In the genomic region with DNA sequence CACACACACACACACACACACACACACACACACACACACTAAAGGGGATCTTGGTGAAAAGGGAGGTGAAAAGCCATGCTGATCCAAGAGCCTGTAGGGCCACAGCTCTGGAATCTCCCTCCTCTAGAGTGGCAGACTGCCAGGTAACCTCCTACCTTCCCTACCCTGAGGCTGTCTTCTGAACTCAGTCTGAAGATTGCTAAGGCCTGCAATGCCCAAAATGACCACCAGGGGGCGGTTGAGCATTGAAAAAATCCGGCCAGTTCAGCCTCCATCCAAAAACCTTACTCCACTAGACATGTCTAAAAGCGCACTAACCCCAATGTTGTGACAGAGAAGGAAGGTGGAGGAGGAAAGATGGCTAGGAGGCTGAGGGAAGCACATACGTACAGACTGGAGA, we compare ENCODE assay signal across 8 mouse cellular contexts. TPM values are rescaled to one million over a fixed set of nuclear protein-coding genes. Genes with fewer than 3 reads are reported as not detected.
A peak's percentile ranks its signal among the peaks of the same experiment; 100 is the strongest.
DNase-seq lines count a peak whose midpoint lies in the region; ATAC-seq lines count a peak whose summit lies in the region.

No protein-coding gene starts in this region.

- peaks cover 46% of the 10 kb centered on the region for H3K4me1 ChIP-seq in intestine, embryonic 14.5 days (replicated peaks; ENCODE audit: control insufficient read depth, insufficient read depth, low read length)

- H3K9ac ChIP-seq in intestine, embryonic 14.5 days (ENCODE audit: low read length) = no peak overlapping the region

- H3K9me3 ChIP-seq in intestine, embryonic 14.5 days (ENCODE audit: control insufficient read depth, low read length) = no peaks in the 10 kb centered on the region

- no peak overlapping the region for H3K4me2 ChIP-seq in intestine, embryonic 14.5 days (ENCODE audit: low read length)

- intact Hi-C loops in gastrocnemius, postnatal 14 days (cut with DNase I; ENCODE audit: low total_unique reads) = no loop called here
- intact Hi-C loops in left cerebral cortex, postnatal 14 days (cut with DNase I) = loop anchor here (1.0 kb wide), 1 partner anchor 31 kb away; no protein-coding TSS in a partner anchor

- no peak overlapping the region for H3K4me3 ChIP-seq in intestine, embryonic 14.5 days (ENCODE audit: low read depth, low read length)

- DNase-seq in embryo, embryonic 10 days (ENCODE audit: low spot score) = peak; percentile 83
- DNase-seq in gastrocnemius, postnatal 14 days = peak; percentile 87
- DNase-seq in intestine, embryonic 14.5 days (ENCODE audit: low spot score) = peak; percentile 100
- DNase-seq in left cerebral cortex, postnatal 14 days (ENCODE audit: low spot score in 2 of 2) = peak; percentile 94 to 96
- peak; percentile 90 for DNase-seq in mesoderm, embryonic 11.5 days (ENCODE audit: low read depth, low spot score)
- DNase-seq in right cerebral cortex, postnatal 36 days (ENCODE audit: low spot score in 2 of 2) = peak; percentile 86 to 90
- DNase-seq in urinary bladder, postnatal 4 days (ENCODE audit: low spot score in 2 of 2) = peak; percentile 87 to 95

- 3% methylated on average over 4 of the region's 4 CpGs for WGBS in intestine, embryonic 14.5 days

- no peaks in the 10 kb centered on the region for H3K36me3 ChIP-seq in intestine, embryonic 14.5 days (ENCODE audit: control insufficient read depth, insufficient read depth, low read length)

- ATAC-seq in activated CD4-positive, CD25-positive, alpha-beta regulatory T cell, adult 4 months = peak; percentile 20
- ATAC-seq in intestine, embryonic 14.5 days (replicated peaks; ENCODE audit: low FRiP score, low TSS enrichment, low read depth) = peak; percentile 6; the same call in 1 of the 2 replicates

- no peaks in the 10 kb centered on the region for H3K27me3 ChIP-seq in intestine, embryonic 14.5 days (replicated peaks; ENCODE audit: control insufficient read depth, insufficient read depth, low read length)

- H3K27ac ChIP-seq in intestine, embryonic 14.5 days (ENCODE audit: low read depth) = 0 out of 2 replicates have a peak overlapping the region, but pooled peaks have one; percentile 3

RNA-seq across cellular contexts. Expression of a gene that starts 25.0 kb away (rescaled TPM):
- polyA plus RNA-seq in activated CD4-positive, CD25-positive, alpha-beta regulatory T cell, adult 4 months (2017; shearing (Covaris generic)) = 1,000 to 10,000 TPM; 2,967 to 3,416 TPM
- total RNA-seq in gastrocnemius, postnatal 14 days (2021) = 100 to 1,000 TPM; 184 to 248 TPM
- 2,795 and 2,826 TPM in 2 replicates for polyA plus RNA-seq in intestine, embryonic 14.5 days (2014; fragmentation: Nextera tagmentation; extraction: Ambion mirVana)
- total RNA-seq in left cerebral cortex, postnatal 14 days (2021) = 100 to 1,000 TPM; 336 to 423 TPM
